In genomic region chr1:33756258-33757032, GRCm38 (mm10) we compare ENCODE assay signal across 8 mouse cellular contexts. TPM values are rescaled to one million over a fixed set of nuclear protein-coding genes. Genes with fewer than 3 reads are reported as not detected.
DNase-seq lines count a peak whose midpoint lies in the region; ATAC-seq and TF ChIP-seq lines count a peak whose summit lies in the region.

No protein-coding gene starts in this region.

- H3K4me1 ChIP-seq in heart, embryonic 14.5 days (ENCODE audit: control insufficient read depth in 2 of 2, insufficient read depth in 2 of 2, low read length in 2 of 2), result peaks cover 7 to 35% of the 10 kb centered on the region in 2 experiments; a peak in 3 of 4 replicates
- H3K4me1 ChIP-seq in G1E (ENCODE audit: insufficient read depth, low read depth, low read length), result peaks cover 46% of the 10 kb centered on the region
- peaks cover 18% of the 10 kb centered on the region for H3K4me1 ChIP-seq in forebrain, embryonic 12.5 days
- peaks cover 56% of the 10 kb centered on the region for H3K4me1 ChIP-seq in liver, embryonic 12.5 days

- no peaks in the 10 kb centered on the region for H3K9me3 ChIP-seq in heart, embryonic 14.5 days (ENCODE audit: control insufficient read depth, low read length)
- H3K9me3 ChIP-seq in G1E (replicated peaks), result no peaks in the 10 kb centered on the region
- H3K9me3 ChIP-seq in forebrain, embryonic 12.5 days, result no peaks in the 10 kb centered on the region
- H3K9me3 ChIP-seq in liver, embryonic 12.5 days (replicated peaks), result no peaks in the 10 kb centered on the region

- no peaks in the 10 kb centered on the region for H3K27me3 ChIP-seq in heart, embryonic 14.5 days (ENCODE audit: control insufficient read depth, insufficient read depth, low read length)
- H3K27me3 ChIP-seq in G1E (ENCODE audit: insufficient read depth, low read length), result no peaks in the 10 kb centered on the region
- H3K27me3 ChIP-seq in forebrain, embryonic 12.5 days, result no peaks in the 10 kb centered on the region
- no peaks in the 10 kb centered on the region for H3K27me3 ChIP-seq in liver, embryonic 12.5 days (replicated peaks)

- peak overlapping the region; percentile 70 for H3K4me2 ChIP-seq in heart, embryonic 14.5 days (ENCODE audit: low read length)
- peak overlapping the region; percentile 86 for H3K4me2 ChIP-seq in forebrain, embryonic 12.5 days
- peak overlapping the region; percentile 95 for H3K4me2 ChIP-seq in liver, embryonic 12.5 days

- no peak for DNase-seq in heart, adult 9 months (ENCODE audit: low spot score in 2 of 2)
- DNase-seq in G1E (ENCODE audit: low spot score), result peak; percentile 14
- DNase-seq in natural killer cell, adult 2 months (ENCODE audit: low spot score in 2 of 2), result no peak
- DNase-seq in spleen, postnatal 14 days (ENCODE audit: low spot score in 2 of 2), result no peak

- peaks cover 13% of the 10 kb centered on the region for H3K36me3 ChIP-seq in heart, embryonic 14.5 days (ENCODE audit: control insufficient read depth, insufficient read depth, low read length)
- H3K36me3 ChIP-seq in G1E (replicated peaks), result peaks cover 64% of the 10 kb centered on the region
- H3K36me3 ChIP-seq in forebrain, embryonic 12.5 days (replicated peaks), result peaks cover 5% of the 10 kb centered on the region; the same call in 1 of the 2 replicates
- peaks cover 46% of the 10 kb centered on the region for H3K36me3 ChIP-seq in liver, embryonic 12.5 days

- peak overlapping the region; percentile 13 to 20; a peak in 1 of 4 replicates for H3K27ac ChIP-seq in heart, embryonic 14.5 days (replicated peaks in 1 of 2; ENCODE audit: control insufficient read depth in 1 of 2, insufficient read depth in 1 of 2, low read depth in 2 of 2, low read length in 2 of 2)
- no peak overlapping the region for H3K27ac ChIP-seq in forebrain, embryonic 12.5 days
- peak overlapping the region; percentile 90 for H3K27ac ChIP-seq in liver, embryonic 12.5 days

- H3K4me3 ChIP-seq in heart, embryonic 14.5 days (ENCODE audit: control insufficient read depth in 1 of 2, insufficient read depth in 1 of 2, low read depth in 1 of 2, low read length in 2 of 2), result peak overlapping the region; percentile 71 to 79
- peak overlapping the region; percentile 81 for H3K4me3 ChIP-seq in G1E (ENCODE audit: low read depth, low read length)
- peak overlapping the region; percentile 58 for H3K4me3 ChIP-seq in forebrain, embryonic 12.5 days (replicated peaks)
- H3K4me3 ChIP-seq in liver, embryonic 12.5 days, result peak overlapping the region; percentile 86

- no peak for ATAC-seq in heart, embryonic 14.5 days (ENCODE audit: insufficient number of reproducible peaks, insufficient read depth, low FRiP score, low read depth)
- ATAC-seq in G1E (ENCODE audit: extremely low read depth, insufficient number of reproducible peaks, low FRiP score, poor library complexity, severe bottlenecking), result 0 out of 2 replicates have a peak, but pooled peaks have one; percentile 10
- no peak for ATAC-seq in forebrain, embryonic 12.5 days (ENCODE audit: low FRiP score)
- ATAC-seq in liver, embryonic 12.5 days, result no peak
- ATAC-seq in monocyte, adult 5-6 weeks (replicated peaks; ENCODE audit: insufficient number of reproducible peaks, low FRiP score, low TSS enrichment, poor library complexity, severe bottlenecking), result no peak

- no peak for TF ChIP-seq CTCF in G1E (IDR thresholded peaks at IDR 0.05; ENCODE audit: low read depth, low read length)

- 22% methylated on average over 18 of the region's 18 CpGs for WGBS in heart, embryonic 14.5 days
- 26% methylated on average over 18 of the region's 18 CpGs for WGBS in forebrain, embryonic 12.5 days
- 14% methylated on average over 18 of the region's 18 CpGs for WGBS in liver, embryonic 12.5 days (ENCODE audit: insufficient replicate concordance)

- H3K9ac ChIP-seq in heart, embryonic 14.5 days (ENCODE audit: low read length), result peak overlapping the region; percentile 89
- H3K9ac ChIP-seq in forebrain, embryonic 12.5 days, result no peak overlapping the region
- peak overlapping the region; percentile 92 for H3K9ac ChIP-seq in liver, embryonic 12.5 days

RNA-seq across cellular contexts. Expression of gene Bag2, which starts 1.1 kb away (rescaled TPM):
- polyA plus RNA-seq in heart, embryonic 14.5 days (2014; fragmentation: Nextera tagmentation; extraction: Ambion mirVana), result 85.3 and 91.7 TPM in 2 replicates
- total RNA-seq in G1E (2014; fragmentation: Nextera tagmentation) (110 and 115 TPM in 2 replicates), G1E (2017) (59.6 and 63.0 TPM in 2 replicates)
- 60.2 and 66.7 TPM in 2 replicates for polyA plus RNA-seq in G1E (2012)
- polyA plus RNA-seq in forebrain, embryonic 12.5 days (2016; fragmentation: Nextera tagmentation; extraction: Ambion mirVana), result 28.3 and 29.0 TPM in 2 replicates
- polyA plus RNA-seq in liver, embryonic 12.5 days (2016; fragmentation: Nextera tagmentation; extraction: Ambion mirVana), result 75.9 and 87.7 TPM in 2 replicates
- total RNA-seq in monocyte, adult 5-6 weeks (2017), result 0.64 to 1.7 TPM (median 1.4 TPM) in 3 replicates

RNA-seq across cellular contexts. Expression of gene Rab23, which starts 36.8 kb away (rescaled TPM):
- 11.0 and 13.5 TPM in 2 replicates for polyA plus RNA-seq in heart, embryonic 14.5 days (2014; fragmentation: Nextera tagmentation; extraction: Ambion mirVana)
- not detected in 2 replicates for total RNA-seq in G1E (2014; fragmentation: Nextera tagmentation)
- 0.27 and 0.35 TPM in 2 replicates for total RNA-seq in G1E (2017)
- not detected in 2 replicates for polyA plus RNA-seq in G1E (2012)
- polyA plus RNA-seq in forebrain, embryonic 12.5 days (2016; fragmentation: Nextera tagmentation; extraction: Ambion mirVana), result 30.7 and 32.3 TPM in 2 replicates
- polyA plus RNA-seq in liver, embryonic 12.5 days (2016; fragmentation: Nextera tagmentation; extraction: Ambion mirVana), result 8.4 and 8.9 TPM in 2 replicates
- total RNA-seq in monocyte, adult 5-6 weeks (2017), result 0.57 to 4.4 TPM (median 1.8 TPM) in 3 replicates

RNA-seq across cellular contexts. Expression of gene Zfp451, which starts 58.0 kb away (rescaled TPM):
- polyA plus RNA-seq in heart, embryonic 14.5 days (2014; fragmentation: Nextera tagmentation; extraction: Ambion mirVana), result 18.3 and 18.7 TPM in 2 replicates
- total RNA-seq in G1E (2014; fragmentation: Nextera tagmentation) (102 and 142 TPM in 2 replicates), G1E (2017) (33.2 and 36.7 TPM in 2 replicates)
- 33.7 and 37.1 TPM in 2 replicates for polyA plus RNA-seq in G1E (2012)
- polyA plus RNA-seq in forebrain, embryonic 12.5 days (2016; fragmentation: Nextera tagmentation; extraction: Ambion mirVana), result 51.9 and 55.6 TPM in 2 replicates
- 12.6 and 13.2 TPM in 2 replicates for polyA plus RNA-seq in liver, embryonic 12.5 days (2016; fragmentation: Nextera tagmentation; extraction: Ambion mirVana)
- 19.3 to 36.8 TPM (median 33.3 TPM) in 3 replicates for total RNA-seq in monocyte, adult 5-6 weeks (2017)
